Mouse (Mus musculus) CH12.LX (cell line): ENCODE results near the gene Gse1. TPM values are rescaled to one million over a fixed set of nuclear protein-coding genes. Genes with fewer than 3 reads are reported as not detected.

Experiments
- DNase-seq: peaks from one replicate; pipeline ENCODE4 v3.0.0-alpha.2; 2013; ENCODE audit errors: extremely low read depth
- H3K27ac ChIP-seq: 2 replicates; pipeline ENCODE4 v1.5.1; 2012; ENCODE audit warnings: low read depth, mild to moderate bottlenecking, control low read depth, moderate library complexity; ENCODE audit not compliant: insufficient read depth
- H3K27me3 ChIP-seq: replicated peaks from 2 replicates; pipeline ENCODE3; 2012; ENCODE audit warnings: inconsistent platforms
- H3K36me3 ChIP-seq, 2 experiments: replicated peaks in 1 of 2; 2 replicates each; pipeline versions ENCODE3 to v1.6.1; 2012; ENCODE audit warnings: inconsistent platforms in 1 of 2, low read length in 1 of 2, mild to moderate bottlenecking in 1 of 2, mixed read lengths in 1 of 2, moderate library complexity in 1 of 2; ENCODE audit not compliant: control insufficient read depth in 1 of 2, insufficient read depth in 1 of 2
- H3K4me1 ChIP-seq, 2 experiments: 2 replicates each; pipeline ENCODE4 v1.6.1; 2012; ENCODE audit warnings: inconsistent platforms in 1 of 2, moderate library complexity in 1 of 2; ENCODE audit not compliant: insufficient read depth in 2 of 2, control insufficient read depth in 1 of 2
- H3K4me2 ChIP-seq: 2 replicates; pipeline ENCODE4 v1.6.1; 2012; ENCODE audit warnings: low read depth, mild to moderate bottlenecking, control low read depth; ENCODE audit not compliant: poor library complexity, insufficient read depth, severe bottlenecking
- H3K4me3 ChIP-seq, 3 experiments: fragments of 150-350 bp in 1 of 3; sonication (generic) in 1 of 3; replicated peaks in 1 of 3; 2 replicates each; pipeline versions ENCODE3 to v1.5.1; 2011 to 2012; ENCODE audit warnings: low read depth in 2 of 3, low read length in 2 of 3, mild to moderate bottlenecking in 2 of 3, moderate library complexity in 2 of 3, control low read depth in 1 of 3, improper control_type of control experiment in 1 of 3, inconsistent platforms in 1 of 3, mixed read lengths in 1 of 3; ENCODE audit not compliant: poor library complexity in 1 of 3
- H3K79me2 ChIP-seq: replicated peaks from 2 replicates; pipeline ENCODE4 v1.6.1; 2012; ENCODE audit warnings: mild to moderate bottlenecking, moderate library complexity; ENCODE audit not compliant: control insufficient read depth, poor library complexity, insufficient read depth, severe bottlenecking; ENCODE audit errors: extremely low read depth
- H3K9ac ChIP-seq: 2 replicates; pipeline ENCODE4 v1.6.1; 2012; ENCODE audit warnings: low read depth, mild to moderate bottlenecking, control low read depth, moderate library complexity; ENCODE audit not compliant: insufficient read depth
- H3K9me3 ChIP-seq: replicated peaks from 2 replicates; pipeline ENCODE3; 2012; ENCODE audit warnings: low read length, inconsistent platforms, mixed read lengths
- CHD2 ChIP-seq: IDR thresholded peaks from 2 replicates; pipeline ENCODE4 v1.6.1; 2011; ENCODE audit warnings: low read length, improper control_type of control experiment
- CTCF ChIP-seq, 2 experiments: IDR thresholded peaks in 1 of 2; conservative IDR thresholded peaks in 1 of 2; 2 replicates each; pipeline ENCODE4 v1.5.1; 2011 to 2012; ENCODE audit warnings: low read depth in 2 of 2, low read length in 2 of 2, improper control_type of control experiment in 1 of 2, inconsistent platforms in 1 of 2, mild to moderate bottlenecking in 1 of 2, moderate library complexity in 1 of 2
- EP300 ChIP-seq: IDR thresholded peaks from 2 replicates; pipeline ENCODE4 v1.6.1; 2011; ENCODE audit warnings: low read length, improper control_type of control experiment
- HCFC1 ChIP-seq: IDR thresholded peaks from 2 replicates; pipeline ENCODE4 v1.6.1; 2012; ENCODE audit warnings: low read depth, mild to moderate bottlenecking, inconsistent platforms, low read length, improper control_type of control experiment
- IRF4 ChIP-seq: IDR thresholded peaks from 2 replicates; pipeline ENCODE4 v1.6.1; 2014; ENCODE audit warnings: low read depth, mild to moderate bottlenecking, inconsistent platforms, low read length, improper control_type of control experiment
- JUN ChIP-seq: IDR thresholded peaks from 2 replicates; pipeline ENCODE4 v1.6.1; 2011; ENCODE audit warnings: low read depth, mild to moderate bottlenecking, low read length, improper control_type of control experiment, moderate library complexity; ENCODE audit not compliant: insufficient read depth
- MAX ChIP-seq: IDR thresholded peaks from 2 replicates; pipeline ENCODE4 v1.6.1; 2011; ENCODE audit warnings: low read length, improper control_type of control experiment
- MAZ ChIP-seq: IDR thresholded peaks from 2 replicates; pipeline ENCODE4 v1.6.1; 2012; ENCODE audit warnings: low read depth, mild to moderate bottlenecking, inconsistent platforms, low read length, improper control_type of control experiment, moderate library complexity
- POLR2AphosphoS2 ChIP-seq: IDR thresholded peaks from 2 replicates; pipeline ENCODE4 v1.6.1; 2011; ENCODE audit warnings: low read depth, low read length, improper control_type of control experiment
- SIN3A ChIP-seq: IDR thresholded peaks from 2 replicates; pipeline ENCODE4 v1.6.1; 2012; ENCODE audit warnings: low read length, improper control_type of control experiment, inconsistent platforms
- TBP ChIP-seq: conservative IDR thresholded peaks from 2 replicates; pipeline ENCODE4 v1.6.1; 2011; ENCODE audit warnings: low read depth, low read length, improper control_type of control experiment
- TCF12 ChIP-seq: IDR thresholded peaks from 2 replicates; pipeline ENCODE4 v1.6.1; 2014; ENCODE audit warnings: low read depth, mild to moderate bottlenecking, inconsistent platforms, low read length, improper control_type of control experiment
- USF2 ChIP-seq: conservative IDR thresholded peaks from 2 replicates; pipeline ENCODE4 v1.6.1; 2011; ENCODE audit warnings: low read depth, low read length, improper control_type of control experiment
- dilution Hi-C: fragments of 300-500 bp; cut with MboI; formaldehyde crosslinking; loops from 2 replicates; pipeline ENCODE4 v1.14.3; 2020; ENCODE audit warnings: low sequenced_read_pairs; ENCODE audit not compliant: extremely low pct_unique_long_range_greater_than_20kb, extremely low pct_ligation_motif_present
- in situ Hi-C: fragments of 300-500 bp; cut with MboI; formaldehyde crosslinking; loops from 3 replicates; pipeline ENCODE4 v1.14.3; 2019; ENCODE audit warnings: low sequenced_read_pairs, low pct_ligation_motif_present, low pct_unique_long_range_greater_than_20kb, mixed read lengths
- polyA plus RNA-seq: library from polyadenylated mRNA; unstranded; fragments of >175 nt; gene quantifications from 2 replicates; pipeline ENCODE4 v1.2.1, GENCODE M21; 2012; ENCODE audit warnings: low read depth; ENCODE audit not compliant: insufficient read length
- total RNA-seq, 2 experiments: library from RNA; depleted of rRNA; stranded (reverse); fragments of 300-350 nt in 1 of 2; fragments of >200 nt in 1 of 2; gene quantifications; 2 replicates each; pipeline ENCODE4 v1.2.3; 2012 to 2014

The Gse1 gene
- total and polyA plus RNA-seq, 3 experiments: 1.3 to 9.8 (median 8.5) TPM

GRCm38 (mm10) chr8:120484460-120484859 lies 256.2 kb downstream of the Gse1 start:
- H3K4me1 ChIP-seq: peaks cover 38 to 63% of the 10 kb centered on the region in 2 experiments
- TF ChIP-seq HCFC1: no peak
- no peak for TF ChIP-seq SIN3A
- no peak for TF ChIP-seq JUN
- TF ChIP-seq POLR2AphosphoS2: no peak
- TF ChIP-seq EP300: no peak
- no peak for TF ChIP-seq TCF12
- TF ChIP-seq TBP: no peak
- no peak for TF ChIP-seq CTCF (conservative IDR thresholded peaks at IDR 0.05 in 1 of 2, IDR thresholded peaks at IDR 0.05 in 1 of 2; ENCODE audit: low read depth in 2 of 2, low read length in 2 of 2)
- TF ChIP-seq IRF4: no peak
- H3K4me2 ChIP-seq: no peak overlapping the region
- no peak overlapping the region for H3K9ac ChIP-seq
- H3K9me3 ChIP-seq: peaks cover 6% of the 10 kb centered on the region
- peaks cover 8% of the 10 kb centered on the region for H3K79me2 ChIP-seq
- H3K36me3 ChIP-seq: no peaks in the 10 kb centered on the region
- no peak overlapping the region for H3K4me3 ChIP-seq
- DNase-seq: no peak
- H3K27ac ChIP-seq: no peak overlapping the region
- no peaks in the 10 kb centered on the region for H3K27me3 ChIP-seq
- in situ Hi-C loops: no loop called here
- dilution Hi-C loops: no loop called here

DNA sequence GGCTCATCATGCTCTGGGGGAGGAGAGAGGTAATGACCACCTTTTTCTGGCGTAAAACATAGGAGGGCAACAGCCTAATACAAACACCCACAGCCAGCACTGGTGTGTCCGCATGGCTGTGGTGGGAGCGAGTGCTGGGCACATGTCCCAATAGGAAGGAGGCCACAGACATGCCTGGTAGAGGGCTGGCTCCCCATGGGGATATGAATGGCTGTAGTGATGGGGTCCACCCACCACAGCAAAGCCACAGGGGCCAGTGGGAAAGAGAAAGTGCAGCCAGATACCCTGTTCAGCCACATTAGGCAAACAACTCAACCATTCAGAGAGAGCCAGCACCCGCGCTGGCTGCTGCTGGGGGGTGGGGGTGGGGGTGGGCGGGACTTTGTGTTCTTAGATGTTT lies 256.9 kb downstream of the Gse1 start:
- H3K9me3 ChIP-seq: peaks cover 6% of the 10 kb centered on the region
- no peak for DNase-seq
- 0 out of 2 replicates have a peak, but pooled peaks have one; percentile 13 for TF ChIP-seq MAX
- no peak for TF ChIP-seq CHD2
- TF ChIP-seq, all 38 proteins: peak for 1
- Histone ChIP-seq H3K4me3 (no peak overlapping the region), H3K36me3 (no peaks in the 10 kb centered on the region), H3K4me1 (peaks cover 38 to 59% of the 10 kb centered on the region in 2 experiments), H3K27ac (peak overlapping the region; percentile 2; the same call in 1 of the 2 replicates), H3K27me3 (no peaks in the 10 kb centered on the region), H3K4me2 (no peak overlapping the region), H3K9ac (no peak overlapping the region), H3K79me2 (peaks cover 15% of the 10 kb centered on the region)
- dilution Hi-C loops: no loop called here
- in situ Hi-C loops: no loop called here

DNA sequence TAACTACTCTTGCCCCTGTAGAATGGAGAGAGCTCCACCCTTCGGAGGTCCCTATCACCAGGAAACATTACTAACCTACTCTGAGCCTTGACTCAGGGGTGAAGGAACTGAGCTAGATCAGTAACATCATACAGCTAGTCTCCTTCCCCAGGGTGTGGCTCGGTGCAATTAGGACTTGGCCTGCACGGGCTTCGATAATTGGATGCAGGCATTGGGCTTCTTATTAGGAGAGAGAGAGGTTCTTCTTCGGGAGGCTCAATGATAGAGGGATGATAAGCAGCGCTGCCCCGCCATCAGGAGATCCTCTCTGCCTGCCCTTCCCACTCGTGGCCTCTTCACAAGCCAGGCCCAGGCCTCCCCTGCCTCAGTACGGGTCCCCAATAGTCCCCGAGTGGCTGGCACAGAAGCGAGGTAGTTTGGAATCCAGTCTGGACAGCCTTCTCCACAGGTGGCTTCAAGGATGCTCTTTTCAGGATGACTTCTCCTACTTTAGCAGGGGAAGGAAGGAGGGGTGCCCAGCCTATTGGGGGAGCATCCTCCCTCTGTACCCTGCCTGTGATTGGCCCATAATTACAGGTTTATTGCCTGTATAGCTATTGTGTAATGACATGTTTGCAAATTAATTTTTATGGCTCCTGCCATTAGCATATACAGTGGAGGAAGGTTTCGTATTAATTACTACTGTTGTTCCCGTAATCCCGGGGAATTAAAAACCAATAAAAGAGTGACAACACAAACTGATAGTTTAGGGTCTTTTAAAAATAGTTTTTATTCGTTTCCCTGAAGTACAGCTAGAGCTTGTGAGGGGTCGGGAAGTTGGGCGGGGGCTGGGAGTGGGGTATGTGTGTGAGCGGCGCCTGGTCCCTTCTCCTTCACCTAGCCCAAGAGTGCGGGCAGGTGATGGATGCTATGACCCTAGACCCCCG lies 257.6 kb downstream of the Gse1 start:
- no peaks in the 10 kb centered on the region for H3K36me3 ChIP-seq
- dilution Hi-C loops: no loop called here
- in situ Hi-C loops: no loop called here
- H3K79me2 ChIP-seq: peaks cover 22% of the 10 kb centered on the region
- H3K4me2 ChIP-seq: no peak overlapping the region
- H3K4me3 ChIP-seq: peak overlapping the region in 1 of 3 experiments; percentile 4
- H3K27ac ChIP-seq: peak overlapping the region; percentile 87; the same call in 1 of the 2 replicates
- TF ChIP-seq MAZ (0 out of 2 replicates have a peak, but pooled peaks have one; percentile 29), CHD2 (no peak), USF2 (no peak), EP300 (no peak)
- TF ChIP-seq, all 38 proteins: peak for 1
- DNase-seq: no peak
- Histone ChIP-seq H3K4me1 (peaks cover 38 to 58% of the 10 kb centered on the region in 2 experiments), H3K9ac (no peak overlapping the region), H3K9me3 (peaks cover 6% of the 10 kb centered on the region), H3K27me3 (no peaks in the 10 kb centered on the region)
